Mouse (Mus musculus) erythroblast, embryonic 14.5 days (primary cell): Measurements from ENCODE around the gene Ppp1r18. TPM values are rescaled to one million over a fixed set of nuclear protein-coding genes. Genes with fewer than 3 reads are reported as not detected.

Source experiments
- H3K27me3 ChIP-seq: 2 replicates; pipeline ENCODE4 v1.6.1; 2012; ENCODE audit warnings: inconsistent platforms; ENCODE audit not compliant: control insufficient read depth
- H3K36me3 ChIP-seq: 2 replicates; pipeline ENCODE4 v1.6.1; 2012; ENCODE audit warnings: mild to moderate bottlenecking, inconsistent platforms; ENCODE audit not compliant: control insufficient read depth
- H3K4me1 ChIP-seq: 2 replicates; pipeline ENCODE4 v1.6.1; 2012; ENCODE audit warnings: inconsistent platforms; ENCODE audit not compliant: control insufficient read depth
- H3K4me3 ChIP-seq: replicated peaks from 2 replicates; pipeline ENCODE3; 2012; ENCODE audit warnings: moderate library complexity, mild to moderate bottlenecking, inconsistent platforms
- H3K9me3 ChIP-seq: 2 replicates; pipeline ENCODE4 v1.6.1; 2012; ENCODE audit warnings: low read length, inconsistent platforms, mixed read lengths; ENCODE audit not compliant: control insufficient read depth
- GATA1 ChIP-seq: IDR thresholded peaks from 2 replicates; pipeline ENCODE4 v1.6.1; 2012; ENCODE audit warnings: low read length, inconsistent platforms, mixed read lengths
- TAL1 ChIP-seq: IDR thresholded peaks from 3 replicates; pipeline ENCODE4 v1.6.1; 2012; ENCODE audit warnings: low read length, inconsistent platforms, mixed read lengths
- polyA plus RNA-seq: library from polyadenylated mRNA; stranded (reverse); fragments of >175 nt; gene quantifications from 2 replicates; pipeline ENCODE4 v1.2.3, GENCODE M21; 2012

The Ppp1r18 gene
- polyA plus RNA-seq, 1 experiment: 0.31 TPM

DNA sequence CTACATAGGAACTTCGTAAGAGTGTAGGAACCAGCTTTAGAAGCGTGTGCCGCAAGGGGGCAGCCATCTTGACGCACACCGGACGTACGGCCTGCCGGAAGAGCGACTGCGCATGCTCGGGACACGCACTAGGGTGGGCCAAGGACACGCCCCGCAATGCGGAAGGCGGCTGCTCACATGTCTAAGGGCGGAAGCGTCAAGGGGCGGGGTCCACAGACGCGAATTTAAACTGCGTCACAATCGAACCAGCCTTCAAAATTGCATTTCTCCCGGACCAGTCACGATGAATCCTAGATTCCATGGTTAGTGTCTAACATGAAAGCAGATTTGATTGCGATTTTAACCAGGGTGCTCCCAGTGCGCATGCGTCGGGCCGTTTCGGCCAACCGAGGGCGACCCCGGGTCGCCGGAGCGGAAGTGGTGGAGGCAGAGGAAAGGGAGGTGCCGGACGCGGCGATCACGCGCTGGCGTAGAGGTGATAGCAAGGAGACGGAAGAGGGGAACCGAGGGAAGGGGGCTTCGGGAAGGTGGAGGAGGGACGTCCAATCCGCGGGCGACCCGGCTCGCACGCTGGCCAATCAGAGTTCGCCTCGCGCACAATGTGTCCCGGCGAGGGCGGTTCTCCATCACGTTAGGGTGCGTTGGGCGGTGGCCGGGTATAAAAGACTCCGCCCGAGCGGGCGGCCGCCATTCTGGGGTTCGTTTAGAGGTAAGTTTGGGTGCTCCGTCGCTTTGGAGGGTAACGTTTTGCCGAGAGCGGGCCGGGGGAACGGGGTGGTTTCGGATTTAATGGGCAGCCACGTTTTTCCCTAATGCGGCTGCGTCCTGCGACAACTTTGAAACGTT, 51.1 kb downstream of the Ppp1r18 start, which contains the start of the genes Mrps18b and Ppp1r10:
Gene Mrps18b (minus strand): TSS at position 93 of the 846 bp plus-strand sequence.
Gene Ppp1r10 (plus strand): TSS at position 138 of the 846 bp plus-strand sequence.
- H3K4me3 ChIP-seq: peak within 1 kb of the TSS; percentile 73
- peaks cover 65% of the 10 kb centered on the region for H3K36me3 ChIP-seq
- no peaks in the 10 kb centered on the region for H3K27me3 ChIP-seq
- TF ChIP-seq TAL1 (no peak), GATA1 (no peak; the same call in 1 of the 2 replicates)
- H3K4me1 ChIP-seq: peaks cover 63% of the 10 kb centered on the region
- no peaks in the 10 kb centered on the region for H3K9me3 ChIP-seq

DNA sequence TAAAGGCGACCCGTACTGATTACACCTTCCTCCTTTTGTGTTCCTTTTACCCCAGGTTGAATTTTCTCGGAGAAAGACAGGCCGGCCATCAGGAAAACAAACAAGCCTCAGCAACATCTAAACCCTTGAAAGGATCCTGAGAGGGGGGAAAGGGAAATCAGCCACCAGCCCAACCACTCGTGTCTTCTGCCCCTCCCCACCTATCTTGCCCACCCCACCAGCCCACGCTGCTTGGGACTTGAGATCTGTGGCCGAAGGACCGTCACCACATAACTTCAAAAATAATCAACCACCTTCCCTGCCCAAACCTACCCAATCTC, 51.7 kb downstream of the Ppp1r18 start:
- peak overlapping the region; percentile 73 for H3K4me3 ChIP-seq
- H3K27me3 ChIP-seq: no peaks in the 10 kb centered on the region
- H3K4me1 ChIP-seq: peaks cover 66% of the 10 kb centered on the region
- TF ChIP-seq TAL1: no peak
- TF ChIP-seq GATA1: no peak
- H3K36me3 ChIP-seq: peaks cover 65% of the 10 kb centered on the region
- H3K9me3 ChIP-seq: no peaks in the 10 kb centered on the region

DNA sequence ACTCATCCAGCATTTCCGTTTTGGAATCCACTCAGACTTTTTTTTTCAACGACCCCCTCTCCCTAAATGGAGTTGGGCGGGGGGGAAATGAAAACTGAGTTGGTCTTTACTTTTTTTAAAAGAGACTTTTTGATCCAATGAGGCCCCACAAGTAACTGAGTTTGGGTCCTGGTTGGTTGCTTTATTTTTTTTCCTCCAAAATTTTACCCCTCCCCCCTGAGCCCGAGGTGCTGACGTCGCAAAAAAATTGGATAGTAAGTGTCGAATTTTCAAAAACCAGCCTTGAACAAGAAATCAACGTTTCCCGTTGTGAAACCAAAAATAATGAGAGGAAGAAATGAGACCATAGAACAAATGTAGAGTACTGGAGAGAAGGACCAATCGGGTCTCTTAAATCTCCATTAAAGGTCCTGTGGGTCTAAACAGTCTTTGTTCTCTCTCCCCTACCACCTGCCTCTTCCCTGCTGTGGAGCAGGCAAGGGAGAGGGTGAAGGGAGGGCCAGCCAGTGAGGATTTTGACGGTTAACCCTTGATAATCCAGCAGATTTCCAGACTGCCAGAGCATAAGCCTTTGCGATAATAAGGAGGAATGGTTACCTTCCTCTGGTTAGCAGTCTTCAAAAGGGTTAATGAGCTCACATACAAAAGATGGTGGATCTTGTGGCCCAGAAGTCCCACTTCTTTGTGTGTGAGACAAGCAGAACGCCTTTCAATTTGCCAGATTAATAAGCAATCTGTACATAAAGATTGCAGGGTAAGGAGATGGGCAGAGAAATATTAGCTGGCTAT, 52.3 kb downstream of the Ppp1r18 start:
- Histone ChIP-seq H3K36me3 (peaks cover 66% of the 10 kb centered on the region), H3K4me1 (peaks cover 66% of the 10 kb centered on the region), H3K27me3 (no peaks in the 10 kb centered on the region), H3K9me3 (no peaks in the 10 kb centered on the region), H3K4me3 (peak overlapping the region; percentile 73)
- TF ChIP-seq TAL1: no peak
- TF ChIP-seq GATA1: no peak

DNA sequence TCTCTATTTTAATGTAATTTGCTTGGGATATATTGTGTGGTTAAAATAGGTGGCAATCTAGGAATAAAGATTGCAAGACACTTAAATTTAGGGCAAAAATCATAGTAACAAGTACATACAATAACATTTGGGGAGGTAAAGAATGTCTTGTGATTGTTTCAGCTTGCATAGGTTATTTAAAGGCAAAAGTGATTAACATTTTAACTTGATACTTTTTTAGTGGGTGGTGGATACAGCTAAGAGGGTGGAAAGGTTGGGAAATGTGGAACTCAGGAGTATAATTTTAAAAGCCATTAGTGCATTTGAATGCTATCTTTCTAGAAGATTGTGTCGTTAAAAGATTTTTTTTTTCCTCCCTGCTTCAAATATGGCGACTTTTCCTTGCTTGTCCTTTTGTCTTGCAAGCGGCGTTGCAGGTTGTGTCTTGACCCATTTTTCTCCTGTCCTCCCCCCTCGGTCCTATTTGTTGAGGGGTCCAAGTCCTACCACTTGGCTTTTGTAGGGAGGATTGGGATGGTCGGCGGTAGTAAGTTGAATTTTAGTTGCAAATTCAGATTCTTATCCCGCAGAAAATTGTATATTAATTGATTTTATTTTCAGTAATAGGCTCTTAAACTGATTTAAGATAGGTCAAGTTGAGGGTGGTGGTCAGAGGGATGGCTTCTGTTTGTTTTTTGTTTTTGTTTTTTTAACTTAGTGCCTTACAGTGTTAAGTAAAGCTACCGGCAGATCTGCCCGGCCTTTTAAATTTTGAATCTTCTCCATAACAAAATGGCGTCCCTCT, 53.1 kb downstream of the Ppp1r18 start:
- Histone ChIP-seq H3K4me1 (peaks cover 62% of the 10 kb centered on the region), H3K36me3 (peaks cover 66% of the 10 kb centered on the region)

DNA sequence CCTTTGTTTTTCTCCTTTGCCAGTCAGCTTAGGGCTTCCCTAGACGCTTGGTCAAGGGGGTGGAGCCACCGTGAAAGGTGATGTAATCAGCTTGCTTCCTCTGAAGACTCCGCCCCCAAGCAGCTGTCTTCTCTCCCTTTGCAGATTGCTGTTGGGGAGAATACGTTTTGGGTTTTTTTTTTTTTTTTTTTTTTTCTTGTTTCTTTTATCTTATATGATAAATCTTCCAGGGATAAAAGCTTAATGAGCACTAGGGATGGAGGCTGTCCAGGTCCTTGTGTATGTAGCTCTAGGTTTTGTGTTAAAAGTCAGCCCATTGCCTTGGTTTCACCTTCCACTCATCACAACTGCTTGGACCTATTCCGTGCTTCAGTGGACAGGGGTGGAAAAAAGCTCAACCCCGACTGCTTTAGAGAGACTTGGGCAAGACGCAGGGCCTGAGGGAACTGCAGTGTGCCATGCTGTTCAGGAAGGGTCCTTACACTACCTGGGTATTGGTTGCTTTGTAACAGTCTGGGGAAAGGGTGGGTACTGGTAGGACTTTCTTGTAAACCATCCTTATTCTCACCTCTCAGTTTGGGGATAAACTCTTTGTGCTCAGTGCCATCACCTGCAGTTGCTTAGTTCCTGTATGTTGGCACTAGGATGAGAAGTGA, 53.8 kb downstream of the Ppp1r18 start:
- no peaks in the 10 kb centered on the region for H3K9me3 ChIP-seq
- no peaks in the 10 kb centered on the region for H3K27me3 ChIP-seq
- H3K4me1 ChIP-seq: peaks cover 64% of the 10 kb centered on the region
- peak overlapping the region; percentile 73 for H3K4me3 ChIP-seq
- TF ChIP-seq TAL1: 0 out of 3 replicates have a peak, but pooled peaks have one; percentile 19
- peak; percentile 19; the same call in 1 of the 2 replicates for TF ChIP-seq GATA1
- peaks cover 67% of the 10 kb centered on the region for H3K36me3 ChIP-seq

More for the DNA sequence above, 53.1 kb downstream of the Ppp1r18 start:
- Histone ChIP-seq H3K4me3 (peak overlapping the region; percentile 73), H3K9me3 (no peaks in the 10 kb centered on the region), H3K27me3 (no peaks in the 10 kb centered on the region)
- TF ChIP-seq GATA1: no peak
- no peak for TF ChIP-seq TAL1

DNA sequence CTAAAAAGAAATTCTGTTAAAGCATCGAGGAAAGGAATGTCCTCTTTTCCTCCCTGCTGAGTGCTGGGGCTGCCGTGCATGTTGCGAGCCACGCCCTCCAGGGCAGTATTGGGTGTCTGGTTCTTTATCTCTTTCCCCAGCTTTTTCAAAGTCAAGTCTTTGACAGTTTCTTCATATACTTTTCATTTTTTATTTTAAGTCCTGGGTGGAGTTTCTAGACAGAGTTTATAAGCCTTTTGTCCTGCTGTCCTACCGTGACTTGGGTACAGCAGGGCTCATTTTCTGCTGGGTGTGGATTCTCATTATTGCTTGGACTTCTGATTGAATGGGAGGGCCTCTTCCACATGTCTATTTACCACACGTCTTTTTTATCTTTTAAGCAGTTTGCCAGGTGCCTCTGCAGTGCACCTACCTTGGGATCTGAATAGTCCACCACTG, 54.5 kb downstream of the Ppp1r18 start:
- TF ChIP-seq GATA1 (peak; percentile 48), TAL1 (peak; percentile 28; the same call in 1 of the 3 replicates)
- H3K36me3 ChIP-seq: peaks cover 68% of the 10 kb centered on the region
- peak overlapping the region; percentile 73 for H3K4me3 ChIP-seq
- no peaks in the 10 kb centered on the region for H3K27me3 ChIP-seq
- peaks cover 64% of the 10 kb centered on the region for H3K4me1 ChIP-seq
- no peaks in the 10 kb centered on the region for H3K9me3 ChIP-seq

DNA sequence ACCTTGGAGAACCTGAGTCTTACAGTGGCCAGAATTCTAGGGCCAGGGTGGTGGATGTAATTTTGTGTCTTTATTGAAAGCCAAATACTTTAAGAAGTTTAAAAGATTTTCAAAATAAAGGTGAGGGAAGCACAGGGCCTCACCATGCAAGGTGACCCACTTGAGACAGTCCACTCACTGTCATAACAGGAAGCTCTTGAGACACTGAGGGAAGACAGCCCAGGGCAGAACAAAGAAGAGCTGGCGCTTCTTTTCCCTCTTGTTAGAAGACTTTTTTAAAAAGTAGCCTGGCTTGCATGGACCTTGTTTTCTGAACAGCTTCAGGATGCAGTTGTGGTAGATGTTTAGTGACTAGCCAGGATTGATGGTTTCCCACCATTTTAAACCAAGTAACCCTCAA, 55.0 kb downstream of the Ppp1r18 start:
- no peak for TF ChIP-seq GATA1
- TF ChIP-seq TAL1: no peak
- Histone ChIP-seq H3K4me3 (peak overlapping the region; percentile 73), H3K9me3 (no peaks in the 10 kb centered on the region), H3K36me3 (peaks cover 73% of the 10 kb centered on the region), H3K27me3 (no peaks in the 10 kb centered on the region), H3K4me1 (peaks cover 66% of the 10 kb centered on the region)
